Mouse (Mus musculus): ENCODE data around the gene Ltbp3.

Gene Ltbp3

GRCm38 (mm10) chr19:5740320-5741317 lies at the start of gene Ltbp3:
Gene Ltbp3, plus strand, starts transcription at chr19:5740904.
- DNase-seq: peak; percentile 91 to 94

DNA sequence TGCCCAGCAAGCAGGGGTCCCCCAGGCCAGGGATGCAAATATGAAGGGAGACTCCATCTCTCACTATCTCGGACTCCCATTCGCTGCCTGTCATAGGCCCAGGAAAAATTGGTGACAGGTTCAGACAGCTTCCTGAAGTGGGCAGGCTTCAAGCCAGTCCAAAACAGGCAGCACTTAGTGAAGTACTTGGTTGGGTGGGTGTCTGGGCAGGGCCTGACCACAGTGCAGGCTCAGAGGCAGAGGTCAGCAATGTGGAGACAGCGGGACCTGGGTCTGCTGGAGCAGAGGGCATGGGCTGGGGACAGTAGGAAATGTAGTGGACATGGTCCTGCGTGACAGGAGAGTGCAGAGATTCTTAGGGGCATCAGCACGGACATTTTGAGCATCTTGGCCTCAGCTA lies 49.1 kb upstream of the Ltbp3 start:
- DNase-seq: no peak

- DNase-seq: no peak
Measured at GRCm38 (mm10) chr19:5692086-5692912, 48.4 kb upstream of the Ltbp3 start.

- no peak for DNase-seq
Measured at GRCm38 (mm10) chr19:5692913-5693396, 47.7 kb upstream of the Ltbp3 start.

GRCm38 (mm10) chr19:5693801-5694200 lies 46.9 kb upstream of the Ltbp3 start:
- DNase-seq: no peak

GRCm38 (mm10) chr19:5695849-5696462 lies 44.7 kb upstream of the Ltbp3 start:
- DNase-seq: peak; percentile 27 to 52

- no peak for DNase-seq
Measured at GRCm38 (mm10) chr19:5704163-5704800, 36.4 kb upstream of the Ltbp3 start, which contains the start of gene Kcnk7. Gene Kcnk7, plus strand, starts transcription at chr19:5704367.

GRCm38 (mm10) chr19:5704801-5705571 lies 35.7 kb upstream of the Ltbp3 start:
- DNase-seq: no peak

DNA sequence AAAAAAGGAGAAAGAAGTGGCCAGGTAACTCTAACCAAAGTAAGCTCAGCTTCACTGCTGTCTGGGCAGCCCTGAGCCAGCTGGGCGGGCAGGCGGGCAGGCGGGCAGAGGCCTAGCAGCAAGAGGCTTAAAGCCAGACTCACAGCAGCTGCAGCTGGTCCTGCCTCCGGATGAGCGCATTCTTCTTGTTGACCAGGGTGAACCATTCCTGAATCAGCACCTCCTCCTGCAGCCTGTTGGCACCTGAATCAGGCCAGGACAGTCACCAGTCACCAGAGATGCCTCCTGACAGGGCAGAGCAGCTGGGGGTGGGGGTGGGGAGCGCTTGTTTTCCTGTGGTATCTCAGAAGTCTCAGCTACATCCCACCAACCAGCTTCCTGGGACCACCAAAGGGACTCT lies 30.6 kb upstream of the Ltbp3 start:
- DNase-seq: no peak

DNA sequence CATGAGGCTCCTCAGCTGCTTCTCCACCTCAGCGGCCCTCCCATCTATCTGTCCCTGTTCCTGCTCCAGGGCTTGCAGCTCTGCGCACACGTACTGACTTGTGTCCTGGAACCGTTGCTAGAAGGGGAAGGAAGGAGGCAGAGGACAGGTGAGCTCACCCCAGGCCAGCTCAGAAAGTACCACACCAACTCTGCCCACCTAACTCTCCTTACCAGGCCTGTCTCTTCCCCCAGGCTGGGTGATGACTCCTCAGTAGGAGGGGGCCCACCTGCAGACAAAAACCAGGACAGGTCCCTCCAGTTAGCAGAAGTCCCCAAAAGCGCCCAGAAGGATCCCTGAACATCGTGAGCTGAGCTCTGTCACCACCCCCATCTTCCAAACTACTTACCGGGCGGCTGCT lies 30.1 kb upstream of the Ltbp3 start:
- no peak for DNase-seq

- DNase-seq: peak; percentile 85 to 91
Measured at GRCm38 (mm10) chr19:5711218-5711617, 29.5 kb upstream of the Ltbp3 start.

GRCm38 (mm10) chr19:5711907-5712460 lies 28.7 kb upstream of the Ltbp3 start:
- DNase-seq: no peak

GRCm38 (mm10) chr19:5713255-5713654 lies 27.4 kb upstream of the Ltbp3 start:
- no peak for DNase-seq

DNA sequence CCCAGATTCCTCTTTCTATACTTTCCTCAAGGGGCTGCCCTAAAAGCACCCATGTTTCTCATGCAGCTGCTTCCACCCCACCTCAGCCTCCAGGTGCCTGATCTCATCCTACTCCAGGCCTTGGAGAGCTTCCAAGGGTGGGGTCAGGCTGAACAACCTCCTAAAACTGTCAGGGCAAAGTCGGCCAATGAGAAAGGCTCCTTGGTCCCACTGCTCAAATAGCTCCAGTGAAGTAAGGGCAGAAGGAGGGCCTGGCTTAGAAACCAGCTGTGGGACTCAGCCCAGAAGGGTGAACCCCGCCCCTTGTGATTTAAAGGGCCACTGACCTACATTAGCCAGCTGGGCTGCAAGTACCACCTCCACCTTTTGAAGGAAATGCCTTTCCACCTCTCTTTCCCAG lies 27.0 kb upstream of the Ltbp3 start:
- no peak for DNase-seq

DNA sequence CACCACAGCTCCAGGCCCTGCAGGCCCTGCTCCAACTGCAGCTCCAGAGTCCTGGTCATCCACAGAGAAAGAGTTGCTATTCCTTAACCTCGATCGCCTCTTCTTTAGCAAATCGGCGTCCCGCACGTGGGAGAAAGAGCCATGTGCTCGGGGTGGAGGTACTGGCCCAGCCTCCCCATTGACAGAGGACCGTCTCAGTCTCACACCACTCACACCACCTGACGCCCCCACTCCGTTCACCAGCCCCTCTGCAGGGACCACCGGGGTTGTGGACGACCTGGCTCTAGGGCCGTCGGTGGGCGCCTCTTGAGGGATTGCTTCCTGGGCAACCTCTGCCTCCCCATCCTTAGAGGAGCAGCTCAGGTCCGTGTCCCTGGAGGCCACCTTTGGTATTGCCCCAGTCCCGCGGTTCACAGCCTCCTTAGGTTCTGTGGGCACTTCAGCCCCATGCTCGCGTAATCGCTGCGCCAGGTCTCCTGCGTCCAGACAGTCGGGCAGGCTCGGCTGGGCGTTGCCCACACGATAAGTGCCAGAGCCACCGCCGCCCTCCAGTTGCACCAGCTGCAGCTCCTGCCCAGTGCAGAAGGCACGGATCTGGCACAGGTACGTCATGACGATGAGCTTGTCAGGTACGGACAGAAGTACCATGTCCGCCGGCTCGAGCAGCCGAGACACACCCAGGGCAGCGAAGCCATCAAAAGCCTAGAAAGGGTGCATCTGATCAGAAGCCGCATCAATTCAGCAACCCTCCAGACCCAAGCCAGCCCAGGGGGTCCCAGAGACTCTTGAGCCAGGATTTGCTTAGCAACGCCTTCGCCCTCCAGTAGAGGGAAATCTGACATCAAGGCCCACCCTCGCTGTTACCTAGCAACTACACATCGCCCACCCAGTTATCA lies 24.7 kb upstream of the Ltbp3 start:
- DNase-seq: peak; percentile 64 to 83

DNA sequence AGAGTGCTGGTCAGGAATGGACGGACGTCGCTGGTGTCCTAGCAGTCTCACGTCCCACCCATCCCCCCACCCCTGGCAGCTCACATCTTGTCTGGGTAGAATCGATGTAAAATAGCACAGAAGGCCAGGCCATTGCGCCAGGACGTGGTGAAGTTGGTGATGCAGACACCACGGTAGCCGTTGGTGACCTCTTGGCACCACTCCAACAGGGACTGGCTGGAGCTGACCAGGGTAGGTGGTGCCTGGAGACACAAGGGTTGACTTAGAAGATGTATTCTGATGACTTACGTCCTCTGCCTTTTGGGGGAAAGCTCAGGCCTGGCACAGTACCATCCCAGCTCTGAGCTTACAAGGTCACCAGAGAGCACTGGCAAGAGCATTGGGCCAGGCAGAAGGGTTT lies 23.7 kb upstream of the Ltbp3 start:
- DNase-seq: peak; percentile 45 to 69

GRCm38 (mm10) chr19:5721233-5721632 lies 19.5 kb upstream of the Ltbp3 start:
- no peak for DNase-seq

DNA sequence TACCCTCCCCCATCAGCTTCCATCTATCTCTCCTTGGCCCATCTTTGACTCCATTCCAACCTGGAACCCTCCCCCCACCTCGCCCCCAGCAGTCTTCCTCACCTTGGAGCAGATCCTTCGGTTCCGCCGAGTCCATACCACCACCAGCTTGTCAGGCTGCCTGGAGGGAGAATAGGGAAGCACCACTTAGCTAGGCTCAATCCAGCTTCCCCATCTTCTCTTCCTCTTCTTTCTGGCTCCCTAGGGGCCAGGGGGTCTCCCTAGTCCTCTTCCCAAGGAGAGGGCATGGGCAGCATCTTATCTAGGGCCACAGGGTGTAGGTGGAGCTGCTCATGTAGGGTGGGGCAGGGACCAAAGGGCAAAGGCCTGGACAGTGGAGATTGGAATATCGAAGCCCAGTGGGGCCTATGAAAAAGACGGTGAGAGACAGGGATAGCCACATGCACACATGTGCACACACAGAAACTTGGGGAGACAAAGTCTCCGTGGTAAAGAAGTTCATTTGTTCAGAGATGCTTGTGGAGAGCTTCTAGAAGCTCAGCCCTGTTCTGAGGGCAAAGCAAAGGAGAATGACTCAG lies 17.8 kb upstream of the Ltbp3 start:
- DNase-seq: no peak

DNA sequence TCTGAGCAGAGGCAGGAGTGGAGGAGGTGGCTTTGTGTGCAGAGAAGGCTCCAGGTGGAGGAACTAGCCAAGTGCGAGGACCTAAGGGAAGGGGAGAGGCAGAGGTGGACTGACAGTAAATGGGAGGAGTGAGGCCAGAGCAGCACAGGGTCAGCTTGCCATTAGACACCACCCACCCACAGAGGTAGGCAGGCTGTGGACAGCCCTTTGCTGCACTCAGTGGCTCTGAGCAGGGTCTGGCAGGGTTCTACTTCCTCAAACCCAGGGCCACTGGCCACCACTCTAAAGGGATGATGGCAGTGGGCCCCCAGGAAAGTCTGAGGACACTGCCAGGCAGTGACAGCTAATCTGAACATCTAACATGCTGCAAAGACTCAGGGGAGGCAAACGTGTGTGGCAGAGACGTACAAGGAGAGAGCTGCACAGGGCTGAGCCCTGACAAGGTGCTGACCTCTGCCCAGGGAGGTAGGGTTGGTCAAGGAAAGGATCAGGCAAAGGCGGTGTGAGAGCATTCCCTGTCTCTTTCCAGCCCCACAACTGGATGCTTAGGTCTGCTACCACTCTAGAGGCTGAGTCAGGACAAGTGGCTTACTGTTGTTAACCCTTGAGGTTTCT lies 16.7 kb upstream of the Ltbp3 start:
- no peak for DNase-seq
